Mouse (Mus musculus) liver (tissue): Measurements from ENCODE around the gene Lclat1.
"Not testable (repeated sequence)": the region's sequence is repeated elsewhere in the genome, so short reads cannot be mapped to it uniquely, and the experiment has no call there.

Experiments
- DNase-seq: peaks from one replicate; pipeline ENCODE4 v3.0.0-alpha.2; 2020; ENCODE audit warnings: mixed read lengths

Gene Lclat1

GRCm38 (mm10) chr17:73245089-73245684, 137.4 kb downstream of the Lclat1 start:
- DNase-seq: no peak

GRCm38 (mm10) chr17:73246036-73246435, 138.3 kb downstream of the Lclat1 start:
- no peak for DNase-seq

- DNase-seq: no peak
Observed at GRCm38 (mm10) chr17:73246926-73247325, 139.1 kb downstream of the Lclat1 start.

GRCm38 (mm10) chr17:73247758-73248157, 140.0 kb downstream of the Lclat1 start:
- DNase-seq: peak; percentile 33

- DNase-seq: no peak
Observed at GRCm38 (mm10) chr17:73250488-73251141, 142.8 kb downstream of the Lclat1 start.

GRCm38 (mm10) chr17:73251142-73251502, 143.3 kb downstream of the Lclat1 start:
- DNase-seq: peak; percentile 38

GRCm38 (mm10) chr17:73251812-73252608, 144.2 kb downstream of the Lclat1 start:
- DNase-seq: peak; percentile 22

- no peak for DNase-seq
Observed at GRCm38 (mm10) chr17:73253291-73253969, 145.6 kb downstream of the Lclat1 start.

- no peak for DNase-seq
Observed at GRCm38 (mm10) chr17:73255801-73256200, 148.0 kb downstream of the Lclat1 start.

GRCm38 (mm10) chr17:73258620-73259019, 150.8 kb downstream of the Lclat1 start:
- DNase-seq: no peak

GRCm38 (mm10) chr17:73259258-73259657, 151.5 kb downstream of the Lclat1 start:
- not testable (repeated sequence) for DNase-seq

GRCm38 (mm10) chr17:73262558-73262957, 154.8 kb downstream of the Lclat1 start:
- DNase-seq: no peak

GRCm38 (mm10) chr17:73263077-73263501, 155.3 kb downstream of the Lclat1 start:
- DNase-seq: no peak

- DNase-seq: no peak
Observed at GRCm38 (mm10) chr17:73270871-73271796, 163.3 kb downstream of the Lclat1 start.

- DNase-seq: no peak
Observed at GRCm38 (mm10) chr17:73271797-73272600, 164.2 kb downstream of the Lclat1 start.

- DNase-seq: no peak
Observed at GRCm38 (mm10) chr17:73273809-73274208, 166.0 kb downstream of the Lclat1 start.

- DNase-seq: no peak
Observed at GRCm38 (mm10) chr17:73275066-73275465, 167.3 kb downstream of the Lclat1 start.

GRCm38 (mm10) chr17:73277770-73278169, 170.0 kb downstream of the Lclat1 start:
- DNase-seq: no peak

GRCm38 (mm10) chr17:73282702-73283101, 174.9 kb downstream of the Lclat1 start:
- not testable (repeated sequence) for DNase-seq

GRCm38 (mm10) chr17:73284301-73284700, 176.5 kb downstream of the Lclat1 start:
- no peak for DNase-seq
